Mouse (Mus musculus): ENCODE data around the gene Mip.
"Not testable (repeated sequence)": the region's sequence is repeated elsewhere in the genome, so short reads cannot be mapped to it uniquely, and the experiment has no call there.

Mip gene

DNA sequence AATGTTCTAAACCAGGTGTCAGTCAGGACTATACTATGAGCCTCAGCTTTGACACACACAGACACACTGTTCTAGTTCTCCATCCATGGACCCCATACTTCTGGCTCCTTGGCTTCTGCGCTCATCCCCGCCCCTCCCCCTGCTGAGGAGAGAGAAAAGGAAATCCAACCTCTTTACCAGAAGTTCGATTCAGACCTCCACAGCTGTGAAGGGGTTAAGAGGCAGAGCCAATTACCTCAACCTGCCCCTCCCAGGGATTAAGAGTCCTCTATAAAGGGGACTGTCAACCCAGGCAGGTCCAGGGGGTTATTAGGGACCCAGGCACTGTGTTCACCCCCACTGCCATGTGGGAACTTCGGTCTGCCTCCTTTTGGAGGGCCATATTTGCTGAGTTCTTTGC, at the start of gene Mip:
TSS of gene Mip (plus strand) at position 301 of the 400 bp plus-strand sequence.
- DNase-seq (ENCODE audit: low spot score in 2 of 2), result no peak

DNA sequence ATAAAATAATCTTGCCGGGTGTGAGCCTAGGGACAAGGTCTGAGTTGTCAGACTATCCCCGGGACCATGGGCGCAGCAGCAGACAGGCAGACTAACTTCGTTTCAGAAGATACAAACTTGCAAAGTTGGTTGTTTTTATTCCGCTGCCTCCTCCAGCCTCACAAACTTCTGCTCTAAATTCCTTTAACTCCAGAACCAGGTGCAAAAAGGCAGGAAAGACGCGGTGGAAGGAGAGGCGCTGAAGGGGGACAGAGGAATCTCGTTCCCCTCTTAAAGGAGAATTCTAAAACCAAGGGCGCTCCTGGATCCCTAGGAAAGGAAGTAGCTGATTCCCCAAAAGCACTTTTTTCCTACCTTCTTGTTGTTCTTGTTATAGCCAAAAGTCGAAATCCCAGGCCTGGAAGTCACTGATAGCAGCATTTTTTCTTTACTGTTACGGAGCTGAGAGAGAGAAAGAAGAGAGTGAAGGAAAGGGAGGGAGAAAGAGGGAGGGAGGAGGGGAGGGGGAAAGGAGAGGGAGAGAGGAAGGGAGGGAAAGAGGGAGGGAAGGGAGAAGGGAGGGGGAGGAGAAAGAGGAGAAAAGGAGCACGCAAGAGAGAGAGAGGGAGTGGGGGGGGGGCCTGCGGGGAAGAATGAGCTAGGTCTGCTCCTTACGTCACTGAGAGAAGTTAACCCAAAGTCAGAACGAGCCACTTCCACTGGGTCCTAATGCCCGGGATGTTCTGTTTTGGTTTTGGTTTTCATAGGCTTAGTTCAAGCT, 49.5 kb upstream of the Mip start:
- DNase-seq (ENCODE audit: low spot score in 2 of 2), result peak; percentile 21 to 48

DNA sequence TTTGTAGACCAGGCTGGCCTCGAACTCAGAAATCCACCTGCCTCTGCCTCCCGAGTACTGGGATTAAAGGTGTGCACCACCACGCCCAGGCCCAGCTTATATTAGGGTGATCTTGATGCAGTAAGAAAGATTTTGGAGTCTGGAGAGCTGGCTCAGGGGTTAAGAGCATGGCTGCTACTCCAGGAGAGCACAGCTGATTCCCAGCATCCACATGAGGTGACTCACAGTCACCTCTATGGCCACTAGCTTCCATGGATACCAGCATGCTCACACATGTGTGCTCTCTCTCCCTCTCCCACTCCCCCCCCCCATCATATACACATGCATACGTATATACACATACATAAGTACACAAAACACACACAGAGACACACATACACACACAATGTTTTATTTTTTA, 48.3 kb upstream of the Mip start:
- no peak for DNase-seq (ENCODE audit: low spot score in 2 of 2)

DNA sequence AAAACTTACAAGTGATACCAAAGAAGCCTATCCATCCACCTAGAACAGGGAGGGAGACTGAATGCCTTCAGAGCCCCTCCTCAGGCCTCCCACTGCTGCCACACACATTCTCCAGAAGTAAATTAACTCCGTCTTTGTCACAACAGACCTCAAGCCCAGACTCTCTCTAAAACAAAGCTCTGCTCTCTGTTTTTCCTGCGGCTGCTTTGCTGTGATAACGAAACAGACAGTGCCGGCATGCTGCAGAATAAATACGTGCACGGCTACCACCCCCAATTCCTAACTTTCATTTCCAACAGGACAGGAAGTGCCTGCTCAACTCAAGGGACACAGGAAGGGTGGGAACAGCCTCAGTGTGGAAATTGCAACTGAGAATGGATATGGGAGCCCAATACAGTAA, 45.6 kb upstream of the Mip start, which contains the start of gene Rbms2:
TSS of gene Rbms2 (minus strand) at position 309 of the 400 bp plus-strand sequence.
- no peak for DNase-seq (ENCODE audit: low spot score in 2 of 2)

DNA sequence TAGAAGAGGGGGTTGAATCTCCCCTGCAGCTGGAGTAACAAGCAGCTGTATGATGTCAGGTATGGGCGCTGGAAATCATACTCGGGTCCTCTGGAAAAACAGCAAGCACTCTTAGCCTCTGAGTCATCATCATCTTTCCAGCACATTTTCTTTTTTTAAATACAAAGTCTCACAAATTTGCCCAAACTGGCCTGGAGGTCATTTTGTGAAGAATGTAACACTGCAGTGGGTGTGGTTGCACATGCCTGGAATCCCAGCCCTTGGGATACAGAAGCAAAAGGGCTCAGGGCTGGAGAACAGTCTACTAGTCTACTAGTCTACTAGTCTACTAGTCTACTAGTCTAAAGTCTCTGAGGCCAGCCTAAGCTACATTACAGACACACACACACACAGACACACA, 41.3 kb upstream of the Mip start:
- no peak for DNase-seq (ENCODE audit: low spot score in 2 of 2)

DNA sequence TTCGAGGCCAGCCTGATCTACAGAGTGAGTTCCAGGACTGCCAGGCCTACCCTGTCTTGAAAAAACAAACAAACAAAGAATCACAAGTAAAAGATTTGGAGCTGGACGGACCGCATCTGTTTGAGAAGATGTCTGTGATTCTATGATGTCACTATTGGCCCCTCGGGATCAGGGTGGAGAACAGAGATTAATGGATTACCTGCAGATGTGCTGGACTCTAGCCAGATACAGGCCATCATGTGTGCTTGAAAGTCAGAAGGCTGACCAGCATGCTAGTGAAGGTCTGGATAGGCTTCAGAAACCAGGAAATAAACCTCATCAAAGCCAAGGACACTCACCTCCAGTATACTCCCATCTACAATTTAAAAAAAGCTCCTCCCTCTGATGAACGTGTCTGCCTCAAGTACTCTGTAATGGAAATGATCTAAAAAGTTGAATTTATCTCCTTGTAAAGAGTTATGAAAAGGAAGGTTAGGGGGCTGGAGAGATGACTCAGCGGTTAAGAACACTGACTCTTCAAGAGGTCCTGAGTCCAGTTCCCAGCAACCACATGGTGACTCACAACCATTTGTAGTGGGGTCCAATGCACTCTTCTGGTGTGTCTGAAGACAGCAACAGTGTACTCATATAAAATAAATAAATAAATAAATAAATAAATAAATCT, 40.2 kb upstream of the Mip start:
- DNase-seq (ENCODE audit: low spot score in 2 of 2), result no peak

DNA sequence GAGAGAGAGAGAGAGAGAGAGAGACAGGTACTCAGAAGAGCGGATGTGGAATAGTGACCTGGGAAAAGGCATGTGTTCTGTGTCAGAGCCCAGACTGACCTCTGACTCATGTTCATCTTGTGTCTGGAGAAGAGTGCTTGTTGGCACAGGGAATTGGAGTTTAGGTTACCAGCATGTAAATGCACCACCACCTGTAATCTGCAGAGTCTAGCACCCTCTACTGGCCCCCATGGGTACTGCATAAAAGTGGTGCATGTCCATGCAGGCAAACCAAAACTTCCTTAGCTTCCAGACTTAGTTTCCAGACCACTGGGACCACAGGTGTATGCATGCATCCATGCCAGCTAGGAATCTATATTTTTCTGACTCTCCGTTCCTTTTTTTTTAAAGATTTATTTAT, 39.7 kb upstream of the Mip start:
- DNase-seq (ENCODE audit: low spot score in 2 of 2), result peak; percentile 59 to 81

DNA sequence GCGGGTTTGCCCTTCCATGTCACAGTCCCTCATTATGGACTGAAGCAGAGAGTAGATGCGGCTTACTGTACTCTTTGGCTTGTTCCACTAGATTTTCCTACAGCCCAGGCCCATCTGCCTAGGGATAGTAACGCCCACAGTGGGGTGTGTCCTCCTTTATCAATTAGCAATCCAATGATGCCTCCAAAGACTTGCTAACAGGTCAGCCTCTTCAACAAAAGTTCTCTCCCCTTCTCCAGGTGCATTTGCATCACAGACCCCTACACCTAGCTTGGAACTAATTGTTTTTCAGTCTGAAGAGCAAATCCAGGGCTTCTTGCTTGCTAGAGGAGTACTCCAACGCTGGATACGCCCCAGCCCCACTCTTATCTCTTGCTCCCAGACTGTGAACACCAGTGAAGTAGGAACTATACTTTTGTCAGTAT, 38.4 kb upstream of the Mip start:
- DNase-seq (ENCODE audit: low spot score in 2 of 2), result no peak

DNA sequence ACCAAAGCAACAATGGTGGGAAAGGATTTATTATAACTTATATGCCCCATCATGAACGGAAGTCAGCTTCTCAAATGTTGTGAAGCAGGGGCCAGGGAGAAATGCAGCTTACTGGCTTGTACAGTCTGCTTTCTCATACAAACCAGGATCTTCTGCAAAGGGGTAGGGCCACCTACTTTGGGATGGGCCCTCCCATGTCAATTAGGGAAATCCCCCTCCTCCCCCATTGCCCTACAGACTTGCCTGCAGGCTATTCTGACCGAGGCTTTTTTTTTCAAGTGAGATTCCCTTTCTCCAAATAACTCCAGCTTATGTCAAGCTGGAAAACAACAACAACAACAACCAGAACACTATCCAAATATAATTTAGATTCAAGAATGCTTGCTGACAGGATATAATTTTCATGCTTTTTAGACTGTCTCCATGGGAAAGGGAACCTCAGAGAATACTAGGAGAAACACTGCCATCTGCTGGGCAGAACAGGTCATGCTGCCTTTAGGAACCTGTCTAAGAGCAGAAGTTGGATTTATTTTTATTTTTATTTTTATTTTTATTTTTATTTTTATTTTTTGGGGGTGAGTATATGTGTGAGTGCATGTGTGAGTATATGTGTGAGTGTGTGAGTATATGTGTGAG, 37.3 kb upstream of the Mip start:
- peak; percentile 50 to 77 for DNase-seq (ENCODE audit: low spot score in 2 of 2)

DNA sequence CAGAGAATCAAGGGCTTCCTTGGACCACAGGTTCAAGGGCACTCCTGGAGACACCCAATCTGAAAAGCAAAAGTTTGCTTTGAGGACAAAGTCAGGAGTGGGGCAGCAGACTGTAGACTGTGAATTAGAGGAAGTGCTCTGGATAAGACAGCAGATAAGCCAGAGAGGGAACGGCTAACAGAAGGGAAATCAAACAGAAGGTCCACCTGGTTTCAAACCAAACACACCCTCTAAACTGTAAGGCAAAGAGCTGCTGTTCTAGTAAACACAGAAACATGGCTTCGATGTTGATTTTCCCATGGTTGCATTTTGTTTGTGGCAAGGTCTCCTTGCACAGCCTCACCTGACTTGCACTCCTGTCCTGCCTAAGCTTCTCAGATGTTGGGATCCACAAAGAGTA, 34.2 kb upstream of the Mip start:
- no peak for DNase-seq (ENCODE audit: low spot score in 2 of 2)

DNA sequence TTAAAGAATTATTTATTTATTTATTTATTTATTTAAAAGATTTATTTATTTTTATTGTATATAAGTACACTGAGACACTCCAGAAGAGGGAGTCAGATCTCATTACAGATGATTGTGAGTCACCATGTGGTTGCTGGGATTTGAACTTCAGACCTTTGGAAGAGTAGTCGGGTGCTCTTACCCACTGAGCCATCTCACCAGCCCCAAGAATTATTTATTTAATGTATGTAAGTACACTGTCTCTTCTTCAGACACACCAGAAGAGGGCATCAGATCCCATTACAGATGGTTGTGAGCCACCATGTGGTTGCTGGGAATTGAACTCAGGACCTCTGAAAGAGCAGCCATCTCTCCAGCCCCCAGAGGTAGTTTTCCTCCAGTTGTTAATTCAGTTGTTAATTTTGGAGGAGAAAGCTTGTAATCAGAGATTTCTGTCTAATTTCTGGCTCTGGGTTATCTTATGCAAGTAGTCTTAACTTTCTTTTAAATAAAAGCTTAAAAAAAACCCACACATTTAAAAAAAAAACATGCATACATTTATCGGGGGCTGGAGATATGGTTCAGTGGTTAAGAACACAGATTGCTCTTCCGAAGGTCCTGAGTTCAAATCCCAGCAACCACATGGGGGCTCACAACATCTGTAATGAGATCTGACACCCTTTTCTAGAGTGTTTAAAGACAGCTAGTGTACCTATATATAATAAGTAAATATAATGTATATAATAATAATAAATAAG, 33.4 kb upstream of the Mip start:
- not testable (repeated sequence) for DNase-seq (ENCODE audit: low spot score in 2 of 2)

DNA sequence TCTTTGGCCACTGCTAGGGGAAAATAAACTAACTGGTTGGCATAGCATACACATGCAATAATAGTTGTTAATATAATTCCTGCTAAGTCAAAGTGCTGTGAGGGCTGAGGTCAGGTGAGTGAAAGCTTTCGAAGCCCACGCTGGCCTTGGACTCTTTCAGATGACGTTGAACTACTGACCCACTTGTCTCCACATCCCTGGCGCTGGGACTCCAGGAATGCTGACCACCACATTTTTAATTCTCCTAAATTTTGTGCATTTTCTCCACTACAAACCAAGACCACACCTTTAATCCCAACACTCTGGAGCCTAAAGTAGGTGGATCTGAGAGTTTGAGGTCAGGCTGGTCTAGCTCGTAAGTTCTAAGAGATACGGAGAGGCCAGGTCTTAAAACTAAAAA, 32.5 kb upstream of the Mip start:
- no peak for DNase-seq (ENCODE audit: low spot score in 2 of 2)

DNA sequence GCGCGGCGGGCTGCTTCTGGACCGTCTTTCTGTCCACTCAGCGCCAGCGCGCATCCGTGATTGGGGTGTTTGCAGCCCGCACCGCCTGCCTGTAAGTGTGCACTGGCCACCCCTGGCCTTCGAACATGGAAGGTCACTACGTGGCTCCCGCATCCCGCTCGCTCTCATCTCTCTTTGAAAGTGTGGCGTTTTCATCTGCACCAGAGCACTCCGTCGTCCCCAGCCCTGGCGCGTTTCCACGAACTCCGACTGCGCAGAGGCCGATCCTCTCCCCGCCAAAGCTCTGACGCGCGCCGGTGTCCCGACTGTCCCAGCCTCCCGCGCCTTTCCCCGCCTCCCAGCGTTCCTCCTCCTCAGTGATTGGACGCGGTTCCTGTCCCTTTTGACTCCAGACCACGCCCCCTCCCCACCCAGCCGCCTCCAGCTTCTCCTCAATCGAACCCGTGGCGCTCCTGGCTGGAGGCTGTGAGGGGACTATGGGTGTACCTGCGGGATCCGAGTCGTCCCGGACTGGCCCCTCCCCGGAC, 31.6 kb upstream of the Mip start, which contains the start of gene Gls2:
TSS of gene Gls2 (plus strand) at position 434 of the 527 bp plus-strand sequence.
- peak; percentile 90 to 95 for DNase-seq (ENCODE audit: low spot score in 2 of 2)

DNA sequence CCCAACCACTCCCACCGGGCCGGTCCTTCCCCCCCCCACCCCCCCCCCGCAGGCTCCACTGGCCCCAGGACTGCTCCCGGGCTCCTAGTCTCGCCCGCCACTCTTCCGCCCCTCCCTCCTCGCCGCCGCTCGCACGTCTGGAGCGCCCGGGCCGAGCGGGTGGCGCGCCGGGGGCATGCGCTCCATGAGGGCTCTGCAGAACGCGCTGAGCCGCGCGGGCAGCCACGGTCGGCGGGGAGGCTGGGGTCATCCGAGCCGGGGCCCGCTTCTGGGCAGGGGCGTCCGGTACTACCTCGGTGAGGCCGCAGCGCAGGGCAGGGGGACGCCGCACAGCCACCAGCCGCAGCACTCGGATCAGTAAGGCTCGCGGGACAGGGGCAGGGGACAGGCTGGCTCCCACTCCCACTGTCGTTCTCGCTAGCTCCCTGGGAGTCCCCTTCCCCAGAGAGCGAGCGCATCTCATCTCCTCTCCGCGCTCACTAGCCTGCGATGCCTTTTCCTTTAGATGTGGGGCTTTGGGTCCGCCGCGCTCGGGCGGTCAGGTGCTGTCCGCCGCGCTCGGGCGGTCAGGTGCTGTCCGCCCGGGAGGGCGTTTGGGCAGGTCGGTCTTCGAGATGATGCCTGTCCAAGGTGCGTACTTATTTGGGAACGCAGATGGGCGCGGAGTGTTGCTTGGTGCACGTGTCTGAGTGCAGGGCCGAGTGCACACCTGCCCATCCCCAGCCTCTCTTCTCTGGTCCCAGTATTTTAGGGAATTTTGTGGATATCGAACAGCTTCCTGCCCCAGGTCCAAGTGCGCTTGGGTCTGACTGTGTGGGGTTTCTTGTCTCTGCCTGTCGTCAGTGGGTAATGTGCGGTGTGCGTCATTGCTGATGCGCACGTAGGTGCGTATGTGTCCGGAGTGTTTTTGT, 30.8 kb upstream of the Mip start:
- DNase-seq (ENCODE audit: low spot score in 2 of 2), result peak in 1 of 2 experiments; percentile 46

DNA sequence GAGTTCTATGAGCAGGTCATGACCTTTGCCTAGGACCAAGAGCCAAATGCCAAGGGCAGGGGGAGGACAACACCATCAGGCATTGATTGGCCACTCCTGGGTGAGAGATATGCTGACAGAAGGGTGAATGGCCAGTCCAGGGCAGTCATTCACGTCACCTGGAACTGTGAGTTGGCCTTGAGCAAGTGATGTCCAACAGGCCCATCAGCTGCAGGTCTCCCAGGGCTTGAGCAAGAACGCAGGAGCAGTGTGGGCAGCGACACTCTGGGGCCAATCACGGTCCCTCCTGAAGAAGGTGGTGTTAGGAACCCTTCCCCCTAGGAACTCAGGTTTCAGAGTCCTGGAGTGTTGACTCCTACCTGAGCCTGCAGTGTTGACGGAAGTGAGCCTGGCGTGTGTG, 23.8 kb upstream of the Mip start:
- no peak for DNase-seq (ENCODE audit: low spot score in 2 of 2)

DNA sequence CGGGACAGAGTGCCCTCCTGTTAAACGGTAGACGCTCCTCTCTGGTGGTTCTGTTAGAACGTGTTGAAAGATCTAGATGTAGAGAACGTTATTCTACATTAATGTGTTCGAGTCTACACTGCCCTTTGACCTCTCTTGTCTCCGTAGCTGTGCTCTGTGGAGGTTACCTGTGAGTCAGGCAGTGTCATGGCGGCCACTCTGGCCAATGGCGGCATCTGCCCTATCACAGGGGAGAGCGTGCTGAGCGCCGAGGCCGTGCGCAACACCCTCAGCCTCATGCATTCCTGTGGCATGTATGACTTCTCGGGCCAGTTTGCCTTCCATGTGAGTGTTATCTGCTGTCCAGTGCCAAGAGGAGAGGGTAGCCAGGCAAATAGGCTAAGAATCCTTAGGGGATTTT, 20.7 kb upstream of the Mip start:
- DNase-seq (ENCODE audit: low spot score in 2 of 2), result no peak

DNA sequence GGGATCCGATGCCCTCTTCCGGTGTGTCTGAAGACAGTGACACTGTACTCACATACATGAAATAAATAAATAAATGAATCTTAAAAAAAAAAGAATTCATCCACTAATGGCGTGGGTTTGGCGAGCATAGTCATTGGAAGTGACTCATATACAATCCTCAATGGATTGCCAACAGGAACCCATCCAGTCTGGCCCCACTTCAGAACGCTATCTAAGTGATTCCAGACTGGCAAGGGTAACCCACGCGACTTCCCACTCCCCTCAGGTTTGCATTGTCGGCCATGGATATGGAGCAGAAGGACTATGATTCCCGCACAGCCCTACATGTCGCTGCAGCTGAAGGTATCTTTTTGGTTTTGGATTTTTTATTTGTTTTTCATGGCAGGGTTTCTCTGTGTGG, 17.3 kb upstream of the Mip start:
- DNase-seq (ENCODE audit: low spot score in 2 of 2), result no peak

DNA sequence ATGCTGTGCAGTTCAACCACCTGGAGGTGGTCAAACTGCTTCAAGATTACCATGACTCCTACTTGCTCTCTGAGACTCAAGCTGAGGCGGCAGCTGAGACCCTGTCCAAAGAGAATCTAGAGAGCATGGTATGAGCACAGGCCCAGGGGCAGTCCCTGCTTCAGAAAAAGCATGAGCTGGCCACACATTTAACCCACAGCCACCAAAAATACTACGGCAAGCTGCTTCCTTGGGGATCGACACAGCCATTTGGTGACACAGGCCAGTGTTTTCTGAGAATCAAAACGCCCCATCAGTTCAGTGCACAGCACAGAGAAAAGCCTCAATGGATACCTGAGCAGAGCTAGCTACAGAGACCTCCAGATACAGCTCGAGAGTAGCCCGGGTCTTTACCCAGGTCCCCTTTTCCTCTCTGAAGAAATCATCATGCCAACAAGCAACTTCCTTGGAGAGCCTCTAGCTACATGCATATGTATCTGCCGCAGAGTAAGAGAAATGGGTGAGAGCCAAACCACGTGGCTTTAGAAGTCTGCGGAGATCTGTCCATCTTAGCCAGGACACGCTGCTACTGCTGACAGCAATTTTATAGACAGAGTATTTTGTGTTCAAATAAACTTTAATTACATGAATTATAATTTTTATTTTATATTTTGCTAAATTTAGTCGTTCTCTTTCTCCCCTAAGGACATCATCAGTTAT, 16.2 kb upstream of the Mip start:
- DNase-seq (ENCODE audit: low spot score in 2 of 2), result no peak

DNA sequence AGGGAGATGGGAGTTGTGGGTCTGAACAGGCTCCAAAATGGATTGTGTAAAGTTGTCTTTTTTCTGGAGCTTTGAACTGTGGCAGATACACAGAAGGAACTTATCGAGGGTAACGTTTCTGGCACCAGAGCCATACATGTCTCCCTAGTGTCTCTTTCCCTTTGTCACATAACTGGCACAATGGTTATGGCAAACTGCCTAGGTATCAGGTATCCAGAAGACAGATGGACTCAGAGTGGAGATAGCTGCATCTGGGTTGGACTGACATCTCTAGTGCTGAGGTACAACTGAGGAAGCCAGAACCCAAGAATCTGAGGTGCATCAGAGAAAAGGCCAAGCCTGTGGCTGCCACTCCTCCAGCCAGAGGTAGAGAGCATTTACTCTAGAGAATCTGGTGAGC, 15.5 kb upstream of the Mip start:
- DNase-seq (ENCODE audit: low spot score in 2 of 2), result no peak

DNA sequence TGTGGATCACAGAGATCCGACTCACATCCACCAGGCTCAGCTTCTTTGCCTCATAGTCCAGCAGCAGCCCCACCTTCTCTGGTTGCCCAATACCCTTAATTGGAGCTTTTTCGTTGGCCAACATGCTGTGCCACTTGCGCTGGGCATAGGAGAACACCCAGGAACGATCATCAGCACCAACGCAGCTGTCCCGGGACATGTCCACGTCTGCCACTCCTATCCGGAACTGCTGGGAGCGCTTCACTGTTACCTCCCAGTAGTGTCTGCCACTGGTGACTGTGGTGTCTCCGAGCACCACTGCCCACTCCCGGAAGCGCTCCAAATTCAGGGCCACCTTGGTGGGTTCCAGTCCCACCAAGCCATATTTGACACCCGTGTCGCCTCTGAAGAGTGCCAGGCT, 14.7 kb upstream of the Mip start:
- no peak for DNase-seq (ENCODE audit: low spot score in 2 of 2)
